Mouse (Mus musculus): ENCODE measurements around the gene Kcnh1. TPM values are rescaled to one million over a fixed set of nuclear protein-coding genes. Genes with fewer than 3 reads are reported as not detected.

Kcnh1 gene
- polyA plus RNA-seq, 1 experiment = 0.14 TPM

GRCm38 (mm10) chr1:192313571-192313972, 123.0 kb downstream of the Kcnh1 start:
- H3K27me3 ChIP-seq (ENCODE audit: control insufficient read depth, insufficient read depth, low read length) = no peaks in the 10 kb centered on the region
- H3K4me1 ChIP-seq (ENCODE audit: control insufficient read depth, insufficient read depth, insufficient read length, low read length) = peaks cover 16% of the 10 kb centered on the region
- H3K4me3 ChIP-seq (ENCODE audit: low read depth, low read length) = no peak overlapping the region
- no peak for TF ChIP-seq POLR2A (IDR thresholded peaks at IDR 0.05; ENCODE audit: low read depth, low read length)
- no peak for TF ChIP-seq CTCF (IDR thresholded peaks at IDR 0.05; ENCODE audit: extremely low read depth, insufficient read length, insufficient replicate concordance, low read depth, low read length)
- 50% methylated on average over 7 of the region's 7 CpGs for WGBS
- H3K36me3 ChIP-seq (ENCODE audit: control insufficient read depth, insufficient read depth, low read length) = no peaks in the 10 kb centered on the region
- H3K27ac ChIP-seq (ENCODE audit: insufficient read depth, low read depth, low read length) = no peak overlapping the region

DNA sequence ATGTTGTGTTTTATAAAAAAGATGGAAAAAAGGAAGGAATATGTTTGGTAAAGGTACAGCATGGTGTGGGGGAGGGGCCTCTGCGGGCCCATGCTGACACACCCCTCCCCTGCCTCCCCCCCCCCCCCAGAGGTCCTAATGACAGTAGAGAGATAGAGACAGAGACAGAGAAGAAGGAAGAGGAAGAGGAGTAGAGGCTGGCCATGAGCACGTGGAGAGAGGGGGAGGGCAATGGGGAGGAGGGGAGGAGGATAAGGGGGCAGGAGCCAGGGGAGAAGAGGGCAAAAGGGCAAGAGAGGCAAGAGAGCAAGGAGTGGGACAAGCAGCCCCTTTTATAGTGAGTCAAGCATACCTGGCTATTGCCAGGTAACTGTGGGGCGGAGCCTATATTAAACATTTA, 123.5 kb downstream of the Kcnh1 start:
- no peak overlapping the region for H3K4me3 ChIP-seq (ENCODE audit: low read depth, low read length)
- peaks cover 16% of the 10 kb centered on the region for H3K4me1 ChIP-seq (ENCODE audit: control insufficient read depth, insufficient read depth, insufficient read length, low read length)
- H3K27me3 ChIP-seq (ENCODE audit: control insufficient read depth, insufficient read depth, low read length) = no peaks in the 10 kb centered on the region
- H3K27ac ChIP-seq (ENCODE audit: insufficient read depth, low read depth, low read length) = no peak overlapping the region
- H3K36me3 ChIP-seq (ENCODE audit: control insufficient read depth, insufficient read depth, low read length) = no peaks in the 10 kb centered on the region
- WGBS = 34% methylated on average over 3 of the region's 3 CpGs
- no peak for TF ChIP-seq POLR2A (IDR thresholded peaks at IDR 0.05; ENCODE audit: low read depth, low read length)
- TF ChIP-seq CTCF (IDR thresholded peaks at IDR 0.05; ENCODE audit: extremely low read depth, insufficient read length, insufficient replicate concordance, low read depth, low read length) = no peak

- Histone ChIP-seq H3K4me1 (ENCODE audit: control insufficient read depth, insufficient read depth, insufficient read length, low read length) (peaks cover 16% of the 10 kb centered on the region), H3K27me3 (ENCODE audit: control insufficient read depth, insufficient read depth, low read length) (no peaks in the 10 kb centered on the region), H3K36me3 (ENCODE audit: control insufficient read depth, insufficient read depth, low read length) (no peaks in the 10 kb centered on the region), H3K27ac (ENCODE audit: insufficient read depth, low read depth, low read length) (no peak overlapping the region), H3K4me3 (ENCODE audit: low read depth, low read length) (no peak overlapping the region)
- TF ChIP-seq POLR2A (IDR thresholded peaks at IDR 0.05; ENCODE audit: low read depth, low read length) (no peak), CTCF (IDR thresholded peaks at IDR 0.05; ENCODE audit: extremely low read depth, insufficient read length, insufficient replicate concordance, low read depth, low read length) (no peak)
- 31% methylated on average over 1 of the region's 1 CpGs for WGBS
Observed at GRCm38 (mm10) chr1:192315392-192316070, 125.0 kb downstream of the Kcnh1 start.

GRCm38 (mm10) chr1:192324223-192324622, 133.6 kb downstream of the Kcnh1 start:
- WGBS = 59% methylated on average over 3 of the region's 3 CpGs
- Histone ChIP-seq H3K36me3 (ENCODE audit: control insufficient read depth, insufficient read depth, low read length) (no peaks in the 10 kb centered on the region), H3K4me1 (ENCODE audit: control insufficient read depth, insufficient read depth, insufficient read length, low read length) (no peaks in the 10 kb centered on the region), H3K27me3 (ENCODE audit: control insufficient read depth, insufficient read depth, low read length) (no peaks in the 10 kb centered on the region), H3K27ac (ENCODE audit: insufficient read depth, low read depth, low read length) (no peak overlapping the region), H3K4me3 (ENCODE audit: low read depth, low read length) (no peak overlapping the region)
- TF ChIP-seq POLR2A (IDR thresholded peaks at IDR 0.05; ENCODE audit: low read depth, low read length) (no peak), CTCF (IDR thresholded peaks at IDR 0.05; ENCODE audit: extremely low read depth, insufficient read length, insufficient replicate concordance, low read depth, low read length) (no peak)

DNA sequence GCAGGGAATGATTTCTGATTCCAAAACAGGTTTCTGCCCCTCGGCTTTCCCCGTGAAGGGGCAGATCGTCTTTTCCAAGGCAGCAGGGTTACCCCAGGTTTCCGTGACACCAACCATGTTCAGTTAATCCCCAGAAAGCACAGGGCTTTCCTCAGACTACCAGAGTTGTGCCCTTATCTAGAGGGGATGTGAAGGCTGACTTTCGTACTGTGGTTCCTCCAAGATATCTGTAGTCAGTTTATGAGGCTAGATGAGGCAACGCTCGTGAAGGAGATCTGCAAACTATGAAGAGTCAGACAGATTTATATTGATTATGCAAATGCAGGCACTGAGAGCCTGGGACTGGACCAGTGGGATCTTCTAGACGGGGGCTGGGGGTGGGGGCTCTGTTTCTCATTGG, 136.5 kb downstream of the Kcnh1 start:
- Histone ChIP-seq H3K36me3 (ENCODE audit: control insufficient read depth, insufficient read depth, low read length) (no peaks in the 10 kb centered on the region), H3K4me3 (ENCODE audit: low read depth, low read length) (no peak overlapping the region), H3K4me1 (ENCODE audit: control insufficient read depth, insufficient read depth, insufficient read length, low read length) (no peaks in the 10 kb centered on the region), H3K27ac (ENCODE audit: insufficient read depth, low read depth, low read length) (no peak overlapping the region), H3K27me3 (ENCODE audit: control insufficient read depth, insufficient read depth, low read length) (no peaks in the 10 kb centered on the region)
- 87% methylated on average over 8 of the region's 8 CpGs for WGBS
- no peak for TF ChIP-seq CTCF (IDR thresholded peaks at IDR 0.05; ENCODE audit: extremely low read depth, insufficient read length, insufficient replicate concordance, low read depth, low read length)

DNA sequence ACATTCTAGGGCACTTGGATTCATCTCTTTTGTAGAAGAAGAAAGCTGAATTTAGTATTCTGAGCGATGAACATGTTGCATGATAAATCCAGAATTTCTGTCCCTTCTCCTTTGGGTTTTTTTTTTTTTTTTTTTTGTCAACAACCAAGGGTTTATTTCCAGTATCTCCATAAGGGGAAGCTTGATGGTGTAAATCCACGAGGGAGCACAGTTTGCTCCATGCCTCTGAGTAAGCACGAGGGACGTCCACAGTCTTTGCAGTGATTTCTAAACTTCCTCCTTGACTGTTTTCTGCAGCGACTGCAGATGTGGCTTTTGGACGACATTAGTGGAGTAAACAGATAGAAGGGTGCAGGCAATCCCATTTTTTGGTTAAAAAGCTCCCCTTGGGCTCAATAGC, 140.6 kb downstream of the Kcnh1 start:
- Histone ChIP-seq H3K27ac (ENCODE audit: insufficient read depth, low read depth, low read length) (no peak overlapping the region), H3K4me3 (ENCODE audit: low read depth, low read length) (no peak overlapping the region), H3K36me3 (ENCODE audit: control insufficient read depth, insufficient read depth, low read length) (no peaks in the 10 kb centered on the region), H3K27me3 (ENCODE audit: control insufficient read depth, insufficient read depth, low read length) (no peaks in the 10 kb centered on the region), H3K4me1 (ENCODE audit: control insufficient read depth, insufficient read depth, insufficient read length, low read length) (no peaks in the 10 kb centered on the region)
- TF ChIP-seq POLR2A (IDR thresholded peaks at IDR 0.05; ENCODE audit: low read depth, low read length) (no peak), CTCF (IDR thresholded peaks at IDR 0.05; ENCODE audit: extremely low read depth, insufficient read length, insufficient replicate concordance, low read depth, low read length) (no peak)
- 72% methylated on average over 6 of the region's 6 CpGs for WGBS

GRCm38 (mm10) chr1:192336029-192336428, 145.5 kb downstream of the Kcnh1 start:
- Histone ChIP-seq H3K36me3 (ENCODE audit: control insufficient read depth, insufficient read depth, low read length) (no peaks in the 10 kb centered on the region), H3K4me3 (ENCODE audit: low read depth, low read length) (no peak overlapping the region), H3K27ac (ENCODE audit: insufficient read depth, low read depth, low read length) (no peak overlapping the region), H3K4me1 (ENCODE audit: control insufficient read depth, insufficient read depth, insufficient read length, low read length) (no peaks in the 10 kb centered on the region), H3K27me3 (ENCODE audit: control insufficient read depth, insufficient read depth, low read length) (no peaks in the 10 kb centered on the region)
- TF ChIP-seq CTCF (IDR thresholded peaks at IDR 0.05; ENCODE audit: extremely low read depth, insufficient read length, insufficient replicate concordance, low read depth, low read length) = no peak
- TF ChIP-seq POLR2A (IDR thresholded peaks at IDR 0.05; ENCODE audit: low read depth, low read length) = no peak
- 90% methylated on average over 5 of the region's 5 CpGs for WGBS

Data from small intestine, adult 2 months (tissue).